Comparison of ENCODE assay signal across 8 mouse cellular contexts in genomic region chr2:163424597-163424996, GRCm38 (mm10). TPM values are rescaled to one million over a fixed set of nuclear protein-coding genes. Genes with fewer than 3 reads are reported as not detected.
DNase-seq lines count a peak whose midpoint lies in the region; ATAC-seq and TF ChIP-seq lines count a peak whose summit lies in the region.

TSS of gene Oser1 (minus strand) at chr2:163424697.

- H3K9me3 ChIP-seq in G1E (replicated peaks), result no peaks in the 10 kb centered on the region
- no peaks in the 10 kb centered on the region for H3K9me3 ChIP-seq in forebrain, embryonic 14.5 days (replicated peaks; ENCODE audit: control insufficient read depth, low read length)
- no peaks in the 10 kb centered on the region for H3K9me3 ChIP-seq in limb, embryonic 15.5 days
- no peaks in the 10 kb centered on the region for H3K9me3 ChIP-seq in stomach, embryonic 16.5 days (replicated peaks; ENCODE audit: control insufficient read depth, low read length)

- no peak within 1 kb of the TSS for H3K27ac ChIP-seq in forebrain, embryonic 14.5 days (ENCODE audit: low read depth, low read length)
- H3K27ac ChIP-seq in limb, embryonic 15.5 days, result no peak within 1 kb of the TSS
- no peak within 1 kb of the TSS for H3K27ac ChIP-seq in stomach, embryonic 16.5 days (ENCODE audit: low read length)

- no peak for TF ChIP-seq CTCF in C2C12 (IDR thresholded peaks at IDR 0.05; ENCODE audit: control insufficient read depth, insufficient read depth, insufficient read length)
- TF ChIP-seq CTCF in G1E (IDR thresholded peaks at IDR 0.05; ENCODE audit: low read depth, low read length), result no peak

- no peak within 1 kb of the TSS for H3K9ac ChIP-seq in forebrain, embryonic 14.5 days (ENCODE audit: low read length)
- H3K9ac ChIP-seq in limb, embryonic 15.5 days, result no peak within 1 kb of the TSS
- H3K9ac ChIP-seq in stomach, embryonic 16.5 days (ENCODE audit: low read length), result no peak within 1 kb of the TSS

- H3K79me2 ChIP-seq in C2C12 (ENCODE audit: control insufficient read depth, insufficient read depth), result peaks cover 23% of the 10 kb centered on the region

- no peak for DNase-seq in G1E (ENCODE audit: low spot score)
- no peak for DNase-seq in forebrain, embryonic 14.5 days (ENCODE audit: low spot score)
- no peak for DNase-seq in cerebellum, adult 9-10 months
- no peak for DNase-seq in embryo, embryonic 10 days (ENCODE audit: low spot score)

- ATAC-seq in G1E (ENCODE audit: extremely low read depth, insufficient number of reproducible peaks, low FRiP score, poor library complexity, severe bottlenecking), result no peak
- ATAC-seq in forebrain, embryonic 14.5 days, result no peak
- ATAC-seq in hematopoietic stem cell, adult 5-6 weeks (replicated peaks in 1 of 2; ENCODE audit: insufficient read depth in 1 of 2, low FRiP score in 2 of 2, low TSS enrichment in 1 of 2, low read depth in 1 of 2, poor library complexity in 2 of 2, severe bottlenecking in 2 of 2), result no peak
- ATAC-seq in limb, embryonic 15.5 days (ENCODE audit: insufficient number of reproducible peaks, low FRiP score, low TSS enrichment, low read depth), result no peak
- ATAC-seq in stomach, embryonic 16.5 days (ENCODE audit: insufficient read depth, low FRiP score), result no peak

- H3K79me3 ChIP-seq in C2C12 (ENCODE audit: low read depth), result peaks cover 12% of the 10 kb centered on the region

- no peak within 1 kb of the TSS for H3ac ChIP-seq in C2C12 (ENCODE audit: control insufficient read depth, insufficient read length, low read depth)

- H3K27me3 ChIP-seq in C2C12 (ENCODE audit: control insufficient read depth, insufficient read depth, insufficient read length) (no peaks in the 10 kb centered on the region), G1E (ENCODE audit: insufficient read depth, low read length) (no peaks in the 10 kb centered on the region; the same call in 1 of the 2 replicates)
- H3K27me3 ChIP-seq in forebrain, embryonic 14.5 days (replicated peaks; ENCODE audit: control insufficient read depth, insufficient read depth, low read length), result no peaks in the 10 kb centered on the region
- no peaks in the 10 kb centered on the region for H3K27me3 ChIP-seq in limb, embryonic 15.5 days
- no peaks in the 10 kb centered on the region for H3K27me3 ChIP-seq in stomach, embryonic 16.5 days (ENCODE audit: control insufficient read depth, insufficient read depth, low read length)

- no peaks in the 10 kb centered on the region for H3K36me3 ChIP-seq in C2C12 (ENCODE audit: control insufficient read depth, insufficient read depth)
- peaks cover 31% of the 10 kb centered on the region for H3K36me3 ChIP-seq in G1E (replicated peaks)
- H3K36me3 ChIP-seq in forebrain, embryonic 14.5 days (ENCODE audit: control insufficient read depth, insufficient read depth, low read length), result 0 out of 2 replicates have a peak, but pooled peaks cover 3% of the 10 kb centered on the region
- H3K36me3 ChIP-seq in limb, embryonic 15.5 days, result no peaks in the 10 kb centered on the region
- no peaks in the 10 kb centered on the region for H3K36me3 ChIP-seq in stomach, embryonic 16.5 days (ENCODE audit: control insufficient read depth, insufficient read depth, low read length)

- WGBS in forebrain, embryonic 14.5 days, result 89% methylated on average over 6 of the region's 6 CpGs
- WGBS in limb, embryonic 15.5 days, result 81% methylated on average over 6 of the region's 6 CpGs
- WGBS in stomach, embryonic 16.5 days, result 81% methylated on average over 6 of the region's 6 CpGs

- no peak within 1 kb of the TSS for H3K4me3 ChIP-seq in C2C12 (ENCODE audit: insufficient read depth, poor library complexity, severe bottlenecking)
- H3K4me3 ChIP-seq in G1E (ENCODE audit: low read depth, low read length), result no peak within 1 kb of the TSS
- H3K4me3 ChIP-seq in forebrain, embryonic 14.5 days (ENCODE audit: low read depth, low read length), result no peak within 1 kb of the TSS
- H3K4me3 ChIP-seq in limb, embryonic 15.5 days, result no peak within 1 kb of the TSS
- H3K4me3 ChIP-seq in stomach, embryonic 16.5 days (replicated peaks; ENCODE audit: low read length), result no peak within 1 kb of the TSS

- peaks cover 11% of the 10 kb centered on the region for H3K4me1 ChIP-seq in G1E (ENCODE audit: insufficient read depth, low read depth, low read length)
- H3K4me1 ChIP-seq in forebrain, embryonic 14.5 days (ENCODE audit: control insufficient read depth, insufficient read depth, low read length), result peaks cover 8% of the 10 kb centered on the region; the same call in 1 of the 2 replicates
- peaks cover 11% of the 10 kb centered on the region for H3K4me1 ChIP-seq in limb, embryonic 15.5 days
- H3K4me1 ChIP-seq in stomach, embryonic 16.5 days (ENCODE audit: control insufficient read depth, insufficient read depth, low read length), result peaks cover 9% of the 10 kb centered on the region; the same call in 1 of the 2 replicates

- H3K4me2 ChIP-seq in forebrain, embryonic 14.5 days (ENCODE audit: low read length), result no peak within 1 kb of the TSS
- no peak within 1 kb of the TSS for H3K4me2 ChIP-seq in limb, embryonic 15.5 days
- no peak within 1 kb of the TSS for H3K4me2 ChIP-seq in stomach, embryonic 16.5 days (ENCODE audit: low read depth, low read length)

TF ChIP-seq in C2C12, 6 proteins besides CTCF, POLR2A, EP300 and RAD21:
- TF ChIP-seq FOSL1 (IDR thresholded peaks at IDR 0.05; ENCODE audit: insufficient read depth, low read length, poor library complexity, severe bottlenecking), result no peak
- TF ChIP-seq CEBPB (IDR thresholded peaks at IDR 0.05; ENCODE audit: low read depth), result no peak
- no peak for TF ChIP-seq MYOG (IDR thresholded peaks at IDR 0.05; ENCODE audit: control insufficient read depth, extremely low read depth, insufficient read length)
- TF ChIP-seq USF1 (IDR thresholded peaks at IDR 0.05; ENCODE audit: low read depth), result no peak
- TF ChIP-seq MYOD1 (IDR thresholded peaks at IDR 0.05; ENCODE audit: control insufficient read depth, insufficient read length, low read depth), result no peak
- TF ChIP-seq MAX (IDR thresholded peaks at IDR 0.05), result no peak

RNA-seq across cellular contexts. Expression of gene Oser1, which starts in this region (rescaled TPM):
- polyA plus RNA-seq in C2C12 (2012; fragmentation: generic; extraction: Trizol), result 44.6 TPM
- total RNA-seq in G1E (2014; fragmentation: Nextera tagmentation), result 42.0 and 42.5 TPM in 2 replicates
- total RNA-seq in G1E (2017), result 84.2 and 89.8 TPM in 2 replicates
- 14.0 TPM in 2 replicates for polyA plus RNA-seq in G1E (2012)
- 83.6 and 90.3 TPM in 2 replicates for polyA plus RNA-seq in forebrain, embryonic 14.5 days (2014; fragmentation: Nextera tagmentation; extraction: Ambion mirVana)
- 143 and 147 TPM in 2 replicates for total RNA-seq in hematopoietic stem cell, adult 5-6 weeks (2017)
- polyA plus RNA-seq in limb, embryonic 15.5 days (2015; fragmentation: Nextera tagmentation; extraction: Ambion mirVana), result 93.6 and 94.0 TPM in 2 replicates
- polyA plus RNA-seq in stomach, embryonic 16.5 days (2015; fragmentation: Nextera tagmentation; extraction: Ambion mirVana), result 79.0 and 86.1 TPM in 2 replicates
